Mouse (Mus musculus) left cerebral cortex, postnatal 25 days (tissue): Measurements from ENCODE around the gene Lysmd1. TPM values are rescaled to one million over a fixed set of nuclear protein-coding genes. Genes with fewer than 3 reads are reported as not detected.
A peak's percentile ranks its signal among the peaks of the same experiment; 100 is the strongest.

Experiments used
- DNase-seq, 2 experiments: peaks; one replicate each; pipeline ENCODE4 v3.0.0; 2022; ENCODE audit warnings: low spot score in 2 of 2, mixed read lengths in 1 of 2
- intact Hi-C: fragments of 180-260 bp; cut with DNase I; formaldehyde crosslinking; loops from one replicate; pipeline ENCODE4 v1.15.1; 2025
- microRNA-seq, 2 experiments: library from miRNA; unstranded; fragments of <30 nt; microRNA quantifications; one replicate each; pipeline ENCODE4 v1.2.0; 2022
- total RNA-seq, 2 experiments: library from RNA; stranded (reverse); gene quantifications; 2 replicates each; pipeline ENCODE4 v1.2.3; 2021

The Lysmd1 gene
- total RNA-seq, 2 experiments from 2014 or later, result 16.8 to 18.1 TPM

- no peak for DNase-seq
- intact Hi-C loops, result no loop called here
Measured at GRCm38 (mm10) chr3:95164840-95165239, 31.0 kb downstream of the Lysmd1 start.

DNA sequence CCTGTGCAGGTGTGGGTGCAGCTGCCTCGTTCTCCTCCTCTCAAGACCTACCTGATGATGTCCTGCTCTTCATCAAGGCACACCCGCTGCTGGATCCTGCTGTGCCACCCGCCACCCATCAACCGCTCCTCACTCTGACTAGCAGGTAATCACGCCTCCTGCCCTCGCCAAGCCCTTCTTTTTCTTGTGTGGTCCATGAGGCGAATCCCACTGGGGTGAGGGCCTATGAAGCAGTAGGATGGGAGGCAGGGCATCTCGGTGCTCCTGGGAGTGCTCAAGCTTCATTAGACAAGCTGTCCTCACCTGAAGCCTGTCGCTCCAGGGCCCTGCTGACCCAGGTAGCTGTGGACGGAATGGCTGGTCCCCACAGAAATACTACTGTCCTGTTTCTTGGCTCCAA, 36.1 kb downstream of the Lysmd1 start:
- intact Hi-C loops, result no loop called here

DNA sequence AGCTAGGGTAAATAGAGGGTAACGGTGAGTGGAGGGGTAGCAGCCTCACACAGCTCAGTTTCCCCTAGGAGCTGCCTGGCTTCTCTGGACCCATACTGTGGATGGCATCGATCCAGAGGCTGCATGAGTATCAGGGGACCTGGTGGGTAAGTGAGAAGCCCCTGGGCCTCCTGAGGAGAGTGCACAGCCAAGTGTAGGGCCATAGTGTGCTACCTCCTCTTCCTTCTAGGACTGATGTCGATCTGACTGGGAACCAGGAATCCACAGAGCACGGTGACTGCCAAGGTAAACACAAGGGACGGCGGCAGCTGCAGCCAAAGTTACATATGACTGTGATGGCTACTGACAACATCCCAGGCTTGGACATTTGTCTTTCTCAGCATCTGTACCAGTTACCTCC, 37.2 kb downstream of the Lysmd1 start:
- no peak for DNase-seq
- intact Hi-C loops, result no loop called here

More for the DNA sequence above, 36.1 kb downstream of the Lysmd1 start:
- no peak for DNase-seq

DNA sequence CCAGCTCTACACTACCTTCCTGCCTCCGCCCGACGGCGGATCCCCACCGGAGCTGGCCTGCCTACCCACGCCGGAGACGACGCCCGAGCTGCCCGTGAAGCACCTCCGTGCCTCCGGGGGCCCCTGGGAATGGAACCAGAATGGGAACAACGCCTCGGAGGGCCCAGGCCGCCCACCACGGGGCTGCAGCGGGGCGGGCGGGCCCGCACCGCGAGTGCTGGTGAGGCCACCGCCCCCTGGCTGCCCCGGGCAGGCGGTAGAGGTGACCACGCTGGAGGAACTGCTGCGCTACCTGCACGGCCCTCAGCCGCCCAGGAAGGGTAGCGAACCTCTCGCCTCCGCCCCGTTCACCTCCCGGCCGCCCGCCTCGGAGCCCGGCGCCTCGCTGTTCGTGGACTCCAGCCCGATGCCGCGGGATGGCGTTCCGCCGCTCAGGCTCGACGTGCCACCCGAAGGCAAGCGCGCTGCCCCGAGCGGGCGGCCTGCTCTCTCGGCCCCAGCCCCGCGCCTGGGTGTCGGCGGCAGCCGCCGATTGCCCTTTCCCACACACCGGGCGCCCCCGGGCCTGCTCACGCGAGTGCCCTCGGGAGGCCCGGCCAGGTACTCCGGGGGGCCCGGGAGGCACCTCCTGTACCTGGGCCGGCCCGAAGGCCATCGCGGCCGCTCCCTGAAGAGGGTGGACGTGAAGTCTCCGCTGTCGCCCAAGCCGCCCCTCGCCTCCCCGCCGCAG, 38.8 kb downstream of the Lysmd1 start:
- no peak for DNase-seq
- intact Hi-C loops, result no loop called here

DNA sequence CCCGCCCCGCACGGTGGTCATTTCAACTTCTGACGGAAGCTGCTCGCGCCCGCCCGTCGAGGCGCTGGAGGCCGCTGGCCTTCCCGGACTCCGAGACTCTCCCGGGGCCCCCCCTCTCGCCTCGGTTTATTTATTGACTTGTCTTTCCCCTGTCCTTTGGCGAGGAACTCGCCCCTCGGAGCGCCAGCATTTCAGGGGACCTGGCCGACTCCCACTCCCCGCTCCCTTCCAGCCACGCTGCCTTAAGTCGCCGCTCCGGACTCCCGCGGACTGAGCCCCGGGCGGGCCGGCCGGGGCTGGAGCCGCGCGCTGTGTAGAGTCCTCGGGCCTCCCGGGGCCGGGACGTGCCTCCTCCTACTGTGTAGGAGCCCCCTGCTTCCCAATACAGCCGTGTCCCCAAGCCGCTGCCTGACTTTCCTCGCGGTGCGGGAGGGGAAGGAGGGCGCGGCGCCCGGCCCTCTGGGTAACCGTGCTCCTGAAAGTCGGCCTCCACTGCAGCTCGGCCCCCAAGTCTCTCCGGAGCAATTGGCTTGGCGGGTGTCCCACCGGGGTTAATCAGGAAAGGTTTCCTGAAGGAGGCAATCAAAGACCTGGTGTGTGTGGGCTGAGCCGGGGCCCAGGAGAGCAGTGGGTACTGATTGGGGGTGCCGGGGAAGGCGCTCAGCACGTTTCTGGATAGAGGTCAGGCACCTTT, 39.5 kb downstream of the Lysmd1 start:
- intact Hi-C loops, result no loop called here
- no peak for DNase-seq

GRCm38 (mm10) chr3:95174011-95174592, 40.2 kb downstream of the Lysmd1 start:
- peak; percentile 68 to 74 for DNase-seq
- intact Hi-C loops, result no loop called here

- no peak for DNase-seq
Measured at GRCm38 (mm10) chr3:95176500-95176899, 42.6 kb downstream of the Lysmd1 start.

DNA sequence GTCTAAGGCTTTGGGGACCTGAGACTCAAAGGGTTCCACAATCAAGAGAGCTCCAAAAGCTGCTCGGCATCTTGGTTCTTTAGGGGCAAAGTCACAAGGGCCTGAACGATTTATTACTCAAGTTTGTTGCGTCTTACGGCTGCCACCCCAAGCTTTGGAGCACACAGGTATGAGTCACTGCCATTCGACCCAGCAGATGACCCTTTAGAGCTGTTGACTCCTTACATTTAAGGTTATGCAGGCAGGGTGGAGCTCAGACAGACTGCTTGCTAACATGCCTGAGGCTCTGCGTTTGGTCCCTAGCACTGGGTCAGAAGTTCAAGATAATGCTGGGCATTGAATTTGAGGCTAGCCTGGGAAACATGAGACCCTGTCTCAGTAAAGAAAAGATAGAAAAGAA, 43.7 kb downstream of the Lysmd1 start:
- no peak for DNase-seq
- intact Hi-C loops, result no loop called here

More at GRCm38 (mm10) chr3:95176500-95176899, 42.6 kb downstream of the Lysmd1 start:
- intact Hi-C loops, result no loop called here

DNA sequence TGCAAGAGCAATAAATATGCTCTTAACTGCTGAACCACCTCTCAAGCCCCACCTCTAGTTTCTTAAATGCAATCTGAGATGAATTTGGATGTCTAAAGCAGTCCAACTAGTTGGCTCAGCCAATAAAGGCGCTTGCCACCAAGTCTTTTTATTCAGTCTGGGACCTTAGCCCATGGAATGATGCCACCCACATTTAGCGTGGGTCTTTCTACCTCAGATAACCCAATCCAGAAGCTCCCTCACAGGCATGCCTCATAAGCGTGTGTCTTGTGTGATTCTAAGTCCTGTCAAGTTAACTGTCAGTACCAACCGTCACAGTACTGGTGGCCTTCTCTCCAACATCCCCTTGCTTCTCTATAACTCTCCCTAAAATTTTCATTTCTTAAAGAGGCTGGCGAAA, 45.1 kb downstream of the Lysmd1 start:
- intact Hi-C loops, result no loop called here
- peak in 1 of 2 experiments; percentile 74 for DNase-seq

DNA sequence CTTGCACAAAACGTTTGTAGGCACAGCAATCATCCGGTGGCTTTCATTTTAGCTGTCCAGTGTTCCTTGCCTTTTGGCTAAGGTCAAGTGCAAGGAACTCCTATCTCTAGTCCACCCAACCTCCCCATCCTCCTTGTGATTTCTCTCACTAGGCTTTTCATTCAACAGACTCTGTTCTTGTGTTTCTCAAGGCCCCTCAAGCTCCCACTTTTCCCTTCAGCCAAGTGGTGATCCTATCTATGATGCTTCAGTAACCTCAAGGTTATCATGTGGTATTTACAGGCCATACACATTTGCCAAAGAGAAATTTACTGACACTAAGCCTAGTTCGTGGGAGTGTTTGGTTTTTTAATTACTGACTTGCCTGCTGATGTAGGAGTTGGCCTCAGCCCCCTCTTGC, 46.0 kb downstream of the Lysmd1 start:
- DNase-seq, result no peak
- intact Hi-C loops, result no loop called here

DNA sequence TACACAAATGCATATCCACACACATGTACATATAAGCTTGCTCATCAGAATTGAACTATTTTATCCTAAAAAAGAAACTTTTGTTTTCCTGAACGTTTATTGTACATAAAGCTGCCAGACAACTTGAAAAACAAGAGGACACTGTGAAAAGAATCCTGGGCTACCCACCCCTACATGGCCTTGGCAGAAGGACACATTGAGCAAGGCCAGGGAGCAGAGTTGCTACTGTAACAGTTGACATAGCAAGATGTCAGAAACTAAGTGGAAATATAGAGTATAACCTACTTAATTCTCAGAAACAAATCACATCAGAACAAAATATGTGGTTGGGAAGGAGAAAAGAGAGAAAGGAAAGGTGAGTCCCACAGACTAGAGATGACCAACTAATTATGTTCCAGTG, 48.0 kb downstream of the Lysmd1 start:
- DNase-seq, result no peak
- intact Hi-C loops, result no loop called here

- intact Hi-C loops, result no loop called here
Measured at GRCm38 (mm10) chr3:95184796-95185577, 51.1 kb downstream of the Lysmd1 start.

GRCm38 (mm10) chr3:95186100-95186499, 52.2 kb downstream of the Lysmd1 start:
- intact Hi-C loops, result no loop called here
- DNase-seq, result no peak

More at GRCm38 (mm10) chr3:95184796-95185577, 51.1 kb downstream of the Lysmd1 start:
- DNase-seq, result peak in 1 of 2 experiments; percentile 38

DNA sequence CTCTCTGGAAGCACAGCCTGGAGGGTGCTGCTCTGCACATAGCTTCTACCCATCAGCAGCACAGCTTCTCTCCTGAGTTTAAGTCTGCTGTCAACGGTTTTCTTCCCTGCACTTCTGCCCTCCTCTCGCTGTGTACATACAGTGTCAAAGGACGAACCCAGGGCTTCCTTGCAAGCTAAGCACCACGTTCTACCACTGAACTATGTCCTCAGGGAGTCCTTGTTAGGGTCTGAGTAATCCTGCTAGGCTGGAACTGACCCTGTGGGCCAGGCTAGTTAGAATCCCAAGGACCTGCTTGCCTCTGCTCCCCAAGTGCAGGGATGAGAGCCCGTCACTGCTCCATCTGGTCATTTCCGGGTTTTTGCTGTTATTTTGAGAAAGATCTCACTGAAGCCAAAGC, 53.0 kb downstream of the Lysmd1 start:
- intact Hi-C loops, result no loop called here
- DNase-seq, result no peak

Small RNAs within 50 kb of the gene (microRNA-seq; reads per million reads assigned to microRNA genes)
- 0 reads per million in 2 experiments for gene Mir8099-1

Other genes with a start within 250 kb of the Lysmd1 start
- gene Psmb4, start 247.1 kb upstream of the Lysmd1 start, total RNA-seq, result 100 to 1,000 TPM; 263 to 284 TPM
- 1 to 10 TPM; 7.5 to 9.0 TPM for gene Selenbp1, start 201.0 kb upstream of the Lysmd1 start, total RNA-seq
- 10 to 100 TPM; 22.2 to 27.6 TPM for gene Rfx5, start 180.0 kb upstream of the Lysmd1 start, total RNA-seq
- 10 to 100 TPM; 51.0 to 61.8 TPM for gene Pi4kb, start 159.4 kb upstream of the Lysmd1 start, total RNA-seq
- gene Zfp687, start 118.6 kb upstream of the Lysmd1 start, total RNA-seq, result 10 to 100 TPM; 21.4 to 22.2 TPM
- 100 to 1,000 TPM; 154 to 156 TPM for gene Psmd4, start 91.5 kb upstream of the Lysmd1 start, total RNA-seq
- gene Pip5k1a, start 27.2 kb upstream of the Lysmd1 start, total RNA-seq, result 10 to 100 TPM; 51.1 to 51.7 TPM
- 10 to 100 TPM; 36.2 to 43.7 TPM for gene Vps72, start 23.1 kb upstream of the Lysmd1 start, total RNA-seq
- gene Tmod4, start 9.6 kb upstream of the Lysmd1 start, total RNA-seq, result not detected
- gene Scnm1, start 77 bp upstream of the Lysmd1 start, total RNA-seq, result 10 to 100 TPM; 42.1 to 46.2 TPM
- gene Tnfaip8l2, start 8.3 kb downstream of the Lysmd1 start, total RNA-seq, result 1 to 10 TPM; 2.6 to 3.2 TPM
- 10 to 100 TPM; 24.7 to 25.3 TPM for gene Sema6c, start 26.4 kb downstream of the Lysmd1 start, total RNA-seq
- gene Gabpb2, start 83.8 kb downstream of the Lysmd1 start, total RNA-seq, result 1 to 10 TPM; 7.5 to 8.9 TPM
- 10 to 100 TPM; 60.0 TPM for gene Cdc42se1, start 94.6 kb downstream of the Lysmd1 start, total RNA-seq
- gene Mllt11, start 98.1 kb downstream of the Lysmd1 start, total RNA-seq, result 100 to 1,000 TPM; 329 to 339 TPM
- gene Gm128, start 107.5 kb downstream of the Lysmd1 start, total RNA-seq, result under 1 TPM in 1 of 2 experiments, not detected in 1; 0.18 TPM
- under 1 TPM; 0.62 to 0.66 TPM for gene Bnipl, start 117.1 kb downstream of the Lysmd1 start, total RNA-seq
- 10 to 100 TPM; 18.7 to 20.5 TPM for gene Mindy1, start 147.3 kb downstream of the Lysmd1 start, total RNA-seq
- 10 to 100 TPM; 22.6 to 24.8 TPM for gene Prune1, start 148.0 kb downstream of the Lysmd1 start, total RNA-seq
- under 1 TPM; 0.57 to 0.78 TPM for gene Anxa9, start 173.1 kb downstream of the Lysmd1 start, total RNA-seq
- gene Cers2, start 180.7 kb downstream of the Lysmd1 start, total RNA-seq, result 10 to 100 TPM; 44.5 to 48.9 TPM
- 10 to 100 TPM; 34.7 to 37.4 TPM for gene Setdb1, start 223.1 kb downstream of the Lysmd1 start, total RNA-seq